Mouse (Mus musculus): ENCODE measurements at regions not wholly inside any gene's neighbourhood (a gene's known extent, or its start where the extent isn't known, plus 50 kb on each side); places are given as distances from the start of the nearest gene placed in this dataset.
"Not testable (repeated sequence)": the region's sequence is repeated elsewhere in the genome, so short reads cannot be mapped to it uniquely, and the experiment has no call there.

DNA sequence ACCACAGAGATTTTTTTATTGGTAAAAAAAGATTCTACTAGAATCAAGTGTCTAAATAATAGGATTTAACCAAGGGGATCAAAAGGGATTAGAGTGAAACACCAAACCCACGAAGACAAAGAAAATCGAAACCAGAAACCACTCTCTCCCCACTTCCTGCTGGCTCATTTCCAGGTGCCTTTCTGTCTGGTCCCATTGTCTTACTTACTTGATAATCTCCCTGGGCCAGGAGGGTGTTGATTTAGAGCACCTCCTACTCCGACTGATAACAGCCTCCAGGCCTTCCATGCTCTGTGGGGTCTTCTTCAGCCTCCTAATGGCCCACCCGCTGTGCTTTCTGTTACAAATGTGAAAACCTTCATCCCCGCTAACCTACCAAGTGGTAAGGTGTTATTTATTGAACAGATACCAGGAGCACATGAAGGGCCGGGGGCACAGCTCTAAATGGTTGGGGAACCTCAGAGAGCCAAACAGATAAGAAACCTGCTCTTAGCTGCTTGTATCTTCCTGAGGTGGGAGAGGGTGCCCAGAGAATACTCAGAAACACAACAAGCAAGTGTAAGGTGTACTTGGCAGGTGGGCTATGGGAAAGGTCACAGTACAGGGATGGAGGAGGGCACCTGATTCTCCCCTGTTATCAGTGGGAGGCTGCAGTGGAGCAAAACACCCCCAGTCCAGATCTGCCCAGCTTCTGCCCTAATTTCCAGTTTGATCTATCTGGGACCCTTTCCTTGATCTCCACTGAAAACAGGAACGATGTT lies 72.6 kb upstream of the Cpsf6 start:
- DNase-seq = no peak
- intact Hi-C loops (cut with DNase I) = no loop called here
- no peak overlapping the region for H3K4me3 ChIP-seq
- no peak for TF ChIP-seq CTCF (IDR thresholded peaks at IDR 0.05)
- H3K27ac ChIP-seq = no peak overlapping the region

DNA sequence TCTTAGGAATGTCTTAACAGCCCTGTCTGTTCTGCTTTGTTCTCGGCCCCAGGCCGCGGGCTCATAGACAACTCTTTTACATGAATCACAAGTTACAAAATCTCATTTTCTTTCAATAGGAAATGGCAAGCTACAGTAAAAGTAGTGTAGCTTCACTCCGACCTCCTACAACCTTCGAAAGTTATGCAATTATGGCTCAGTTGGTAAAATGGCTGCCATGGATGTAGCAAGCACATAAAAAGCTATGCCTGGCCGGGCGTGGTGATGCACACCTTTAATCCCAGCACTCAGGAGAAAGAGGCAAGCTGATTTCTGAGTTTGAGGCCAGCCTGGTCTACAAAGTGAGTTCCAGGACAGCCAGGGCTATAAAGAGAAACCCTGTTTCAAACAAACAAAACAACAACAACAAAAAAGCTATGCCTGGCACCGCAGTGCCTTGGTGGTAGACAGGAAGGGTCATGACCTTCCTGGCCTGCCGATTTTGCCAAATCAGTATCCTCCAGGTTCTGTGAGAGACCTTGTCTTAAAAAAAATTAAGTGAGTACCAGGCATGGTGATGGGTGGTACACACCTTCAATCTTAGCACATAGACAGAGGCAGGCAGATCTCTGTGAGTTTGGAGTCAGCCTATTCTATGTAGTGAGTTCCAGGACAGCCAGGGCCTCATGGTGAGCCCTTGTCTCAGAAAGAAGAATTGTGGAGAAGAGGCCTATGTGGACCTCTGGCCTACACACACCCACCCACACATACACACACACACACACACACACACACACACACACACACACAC lies 71.8 kb upstream of the Cpsf6 start:
- no peak for DNase-seq
- intact Hi-C loops (cut with DNase I) = no loop called here
- Histone ChIP-seq H3K27ac (no peak overlapping the region), H3K4me3 (no peak overlapping the region)
- TF ChIP-seq CTCF (IDR thresholded peaks at IDR 0.05) = no peak

DNA sequence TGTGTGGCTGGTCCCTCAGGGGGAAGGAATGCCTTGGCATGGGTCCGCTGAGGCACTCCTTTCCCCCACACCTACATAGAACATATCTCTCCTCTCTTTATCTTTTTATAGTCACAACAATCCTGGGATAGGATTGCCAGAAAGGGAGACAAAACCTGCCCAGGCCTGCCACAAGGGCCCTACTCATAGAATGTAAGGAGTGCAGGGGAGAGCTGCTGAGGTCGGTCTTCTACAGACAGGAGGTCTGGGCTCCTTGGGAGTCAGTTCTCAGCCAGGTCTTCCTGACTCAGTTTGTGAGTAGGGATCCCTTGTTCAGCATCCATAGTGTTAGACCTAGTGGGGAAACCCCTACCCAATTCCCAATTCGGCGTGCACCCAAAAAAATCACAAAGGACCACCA lies 70.8 kb upstream of the Cpsf6 start:
- Histone ChIP-seq H3K27ac (no peak overlapping the region), H3K4me3 (no peak overlapping the region)
- TF ChIP-seq CTCF (IDR thresholded peaks at IDR 0.05) = no peak
- intact Hi-C loops (cut with DNase I) = no loop called here
- DNase-seq = no peak

DNA sequence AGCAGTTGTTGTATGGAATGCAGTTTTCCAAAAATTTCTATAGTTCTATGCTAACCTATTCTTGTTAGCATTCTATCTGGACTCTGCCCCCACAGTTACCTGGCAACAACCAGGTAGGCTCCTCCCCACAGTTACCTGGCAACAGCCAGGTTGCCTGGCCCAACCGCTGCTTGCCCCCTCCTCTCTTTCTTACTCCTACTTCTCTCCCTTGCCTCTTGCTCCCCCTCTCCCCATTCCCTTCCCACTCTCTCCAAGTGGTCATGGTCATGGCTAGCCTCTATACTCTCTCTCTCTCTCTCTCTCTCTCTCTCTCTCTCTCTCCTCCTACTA lies 70.4 kb upstream of the Cpsf6 start:
- intact Hi-C loops (cut with DNase I) = no loop called here
- H3K4me3 ChIP-seq = no peak overlapping the region
- no peak for TF ChIP-seq CTCF (IDR thresholded peaks at IDR 0.05)
- no peak overlapping the region for H3K27ac ChIP-seq
- DNase-seq = no peak

DNA sequence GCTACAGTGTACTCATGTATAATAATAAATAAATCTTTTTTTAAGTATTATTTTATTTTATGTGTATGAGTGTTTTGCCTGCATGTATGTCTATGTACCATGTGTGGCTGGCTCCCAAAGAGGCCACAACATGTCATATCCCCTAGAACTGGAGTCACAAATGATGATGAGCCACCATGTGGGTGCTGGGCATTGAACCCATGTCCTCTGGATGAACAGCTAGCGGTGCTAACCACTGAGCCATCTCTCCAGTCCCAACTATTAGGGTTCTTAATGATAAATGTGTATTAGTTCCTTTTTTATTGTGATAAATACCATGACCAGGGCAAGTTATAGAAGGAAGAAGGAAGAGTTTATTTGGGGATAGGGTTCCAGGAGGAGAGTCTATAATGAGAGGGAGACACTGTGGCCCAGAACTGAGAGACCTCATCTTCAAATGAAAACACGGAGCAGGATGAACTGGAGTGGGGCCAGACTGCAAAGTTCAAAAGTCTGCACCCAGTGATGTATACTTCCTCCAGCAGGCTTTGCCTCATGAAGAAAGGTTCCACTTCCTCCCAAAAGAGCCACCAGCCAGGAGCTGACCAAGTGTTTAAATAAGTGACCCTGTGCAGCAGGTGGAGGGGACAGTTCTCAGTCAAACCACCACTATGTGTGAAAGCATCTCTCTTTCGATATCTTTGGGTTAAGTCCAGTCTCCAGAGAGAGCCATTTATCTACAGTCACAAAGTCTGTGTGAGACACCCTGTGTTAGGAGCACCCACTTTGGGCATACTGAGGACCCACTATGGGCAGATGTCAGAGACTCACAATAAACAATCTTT lies 69.8 kb upstream of the Cpsf6 start:
- H3K27ac ChIP-seq = no peak overlapping the region
- intact Hi-C loops (cut with DNase I) = no loop called here
- H3K4me3 ChIP-seq = no peak overlapping the region
- no peak for DNase-seq
- no peak for TF ChIP-seq CTCF (IDR thresholded peaks at IDR 0.05)

DNA sequence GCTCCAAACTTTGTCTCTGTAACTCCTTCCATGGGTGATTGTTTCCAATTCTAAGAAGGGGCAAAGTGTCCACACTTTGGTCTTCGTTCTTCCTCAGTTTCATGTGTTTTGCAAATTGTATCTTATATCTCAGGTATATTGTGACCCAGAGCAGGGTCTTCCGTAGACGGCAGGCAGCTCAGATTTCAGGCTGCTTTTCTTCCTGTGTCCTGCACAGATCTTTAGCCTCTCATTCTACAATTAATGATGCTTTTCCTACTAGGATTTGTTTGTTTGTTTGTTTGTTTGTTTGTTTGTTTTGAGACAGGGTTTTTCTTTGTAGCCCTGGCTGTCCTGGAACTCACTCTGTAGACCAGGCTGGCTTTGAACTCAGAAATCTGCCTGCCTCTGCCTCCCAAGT lies 69.0 kb upstream of the Cpsf6 start:
- H3K27ac ChIP-seq; DNase-seq; H3K4me3 ChIP-seq; intact Hi-C loops (cut with DNase I): not testable (repeated sequence)

DNA sequence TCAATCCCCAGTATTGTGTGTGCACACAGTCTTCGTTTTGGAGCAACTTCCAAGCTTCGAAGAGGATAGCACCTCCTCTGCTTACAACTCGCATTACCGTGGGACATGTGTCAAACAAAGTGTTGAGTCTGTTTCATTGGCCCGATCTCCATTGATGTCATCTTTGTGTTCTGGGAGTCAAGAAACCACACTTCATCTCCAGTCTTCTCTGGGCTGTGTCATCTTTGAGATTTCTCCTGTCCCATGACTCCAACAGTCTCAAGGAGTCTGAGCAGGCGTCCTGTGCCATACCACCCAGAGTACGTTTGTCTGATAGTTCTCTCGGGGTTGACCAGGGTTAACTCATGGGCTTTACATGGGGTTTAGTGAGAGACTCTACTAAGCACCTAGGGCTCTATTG lies 67.8 kb upstream of the Cpsf6 start:
- no peak for TF ChIP-seq CTCF (IDR thresholded peaks at IDR 0.05)
- intact Hi-C loops (cut with DNase I) = no loop called here
- no peak for DNase-seq
- H3K27ac ChIP-seq = no peak overlapping the region
- no peak overlapping the region for H3K4me3 ChIP-seq

DNA sequence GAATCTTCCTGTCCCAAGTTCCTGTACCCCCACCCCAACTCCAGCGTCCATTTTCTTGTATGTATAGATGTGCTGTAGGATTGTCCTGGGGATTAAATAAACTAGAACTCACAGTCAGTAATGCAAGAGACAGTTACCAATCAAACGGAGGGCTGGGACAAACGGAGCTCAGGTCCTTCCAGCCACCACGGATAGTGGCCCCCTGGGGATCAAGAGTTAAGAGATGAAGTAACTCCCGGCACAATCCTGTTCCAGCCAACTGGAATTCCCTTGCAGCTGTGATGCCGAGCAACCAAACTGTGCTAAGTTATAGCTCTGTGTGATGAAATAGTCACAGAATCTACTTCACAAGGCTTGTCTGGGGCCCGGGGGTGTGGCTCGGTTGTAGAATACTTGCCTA lies 67.4 kb upstream of the Cpsf6 start:
- no peak for TF ChIP-seq CTCF (IDR thresholded peaks at IDR 0.05)
- intact Hi-C loops (cut with DNase I) = no loop called here
- DNase-seq = no peak
- H3K27ac ChIP-seq = no peak overlapping the region
- H3K4me3 ChIP-seq = no peak overlapping the region

DNA sequence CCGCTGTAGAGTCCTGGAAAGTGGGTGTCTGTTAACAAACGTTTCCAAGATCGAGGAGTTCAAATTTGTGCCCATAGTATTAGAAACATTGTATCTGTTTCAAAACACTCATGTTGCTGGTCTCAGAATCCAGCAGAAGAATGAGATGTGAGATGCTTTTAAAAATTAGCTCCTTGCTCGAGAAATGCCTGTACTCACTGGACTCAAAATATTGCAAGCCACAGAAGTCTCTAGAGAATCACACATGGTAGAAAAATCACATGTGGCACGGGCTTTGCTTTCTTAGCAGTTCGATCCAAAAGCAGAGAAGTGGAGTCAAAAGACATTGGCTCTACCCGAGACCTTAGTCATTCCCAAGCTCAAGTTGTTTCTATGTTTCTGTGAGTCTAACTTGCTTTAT lies 67.0 kb upstream of the Cpsf6 start:
- no peak for TF ChIP-seq CTCF (IDR thresholded peaks at IDR 0.05)
- H3K27ac ChIP-seq = no peak overlapping the region
- no peak overlapping the region for H3K4me3 ChIP-seq
- intact Hi-C loops (cut with DNase I) = no loop called here
- DNase-seq = no peak

DNA sequence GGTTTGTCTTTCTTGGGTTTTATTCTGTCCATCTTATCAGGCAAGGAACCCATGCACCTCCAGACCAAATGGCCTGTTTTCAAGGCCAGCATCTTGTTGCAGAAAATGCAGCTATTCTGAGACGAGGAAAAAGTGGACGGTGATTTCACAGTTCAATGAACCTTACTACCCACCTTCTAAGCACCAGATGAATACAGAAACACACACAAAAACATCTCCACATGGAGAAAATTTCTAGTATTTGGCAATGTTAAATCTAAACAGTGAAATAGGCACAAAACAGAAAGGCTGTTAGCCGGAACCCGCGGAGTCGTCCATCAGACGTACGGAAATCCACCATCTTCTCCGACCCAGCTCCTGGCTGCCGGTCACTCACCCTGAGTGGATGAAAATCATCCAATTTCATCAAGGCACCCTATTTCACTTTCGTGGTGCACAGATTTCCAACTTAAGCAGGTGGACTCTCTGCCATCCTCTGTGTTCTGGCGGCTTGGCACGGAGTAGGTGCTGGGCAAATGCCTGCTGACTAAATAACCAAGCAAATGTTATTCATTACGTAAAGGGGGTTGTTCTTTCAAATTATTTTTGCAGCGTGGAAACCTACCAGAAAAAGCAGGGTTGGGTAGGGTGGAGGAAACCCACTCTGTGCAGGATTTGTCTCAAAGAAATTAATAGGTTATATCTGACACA lies 66.1 kb upstream of the Cpsf6 start:
- no peak for DNase-seq
- Histone ChIP-seq H3K4me3 (no peak overlapping the region), H3K27ac (no peak overlapping the region)
- no peak for TF ChIP-seq CTCF (IDR thresholded peaks at IDR 0.05)
- intact Hi-C loops (cut with DNase I) = no loop called here

DNA sequence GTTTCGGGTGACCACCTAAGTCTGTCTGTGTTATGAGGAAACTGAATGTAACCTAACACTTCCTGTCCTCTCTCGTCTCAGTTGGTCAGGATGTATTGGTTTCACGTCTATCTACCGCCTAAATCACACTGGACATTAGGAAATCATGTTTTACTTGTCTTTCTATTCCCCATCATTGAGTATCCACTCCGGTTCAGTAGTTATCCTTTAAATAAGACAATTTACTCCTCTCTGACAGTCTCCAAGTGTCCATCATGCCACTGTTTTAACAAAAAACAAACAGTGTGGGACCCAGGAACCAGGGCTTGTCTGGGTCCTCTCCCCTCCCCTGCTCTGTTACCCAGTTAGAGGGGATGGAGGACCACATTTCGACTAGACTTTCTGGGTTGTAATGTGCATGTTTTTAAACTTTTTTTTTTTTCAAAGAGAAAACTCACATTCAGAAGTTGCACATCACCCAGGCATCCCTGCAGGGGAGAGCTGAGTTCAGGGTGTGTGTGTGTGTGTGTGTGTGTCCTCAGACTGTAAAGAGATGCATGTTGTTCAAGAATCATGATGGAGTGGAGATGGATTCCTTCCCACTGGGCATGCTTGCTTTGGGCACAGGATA lies 65.5 kb upstream of the Cpsf6 start:
- intact Hi-C loops (cut with DNase I) = no loop called here
- no peak for TF ChIP-seq CTCF (IDR thresholded peaks at IDR 0.05)
- no peak overlapping the region for H3K27ac ChIP-seq
- H3K4me3 ChIP-seq = no peak overlapping the region
- DNase-seq = no peak

DNA sequence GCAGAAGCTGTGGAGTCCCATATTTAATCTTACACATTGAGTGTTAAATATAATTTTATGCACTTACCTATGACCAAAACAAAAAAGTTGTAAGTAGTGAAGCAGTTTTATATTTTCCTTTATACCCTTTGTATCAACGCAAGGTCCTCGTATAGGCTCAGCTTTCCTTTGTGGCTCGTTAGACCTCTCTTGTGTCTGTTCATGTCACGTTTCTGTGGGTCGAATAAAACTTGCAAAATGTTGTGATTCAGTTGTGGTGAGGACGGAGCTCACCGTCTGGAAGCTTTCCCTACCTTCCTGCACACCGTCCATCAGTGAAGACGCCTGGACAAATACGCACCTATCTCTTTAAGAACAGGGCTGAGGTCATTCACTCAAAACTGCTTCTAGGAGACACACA lies 64.9 kb upstream of the Cpsf6 start:
- intact Hi-C loops (cut with DNase I) = no loop called here
- Histone ChIP-seq H3K27ac (no peak overlapping the region), H3K4me3 (no peak overlapping the region)
- no peak for DNase-seq
- TF ChIP-seq CTCF (IDR thresholded peaks at IDR 0.05) = no peak

All from gastrocnemius, adult 2 months (tissue).